Mouse (Mus musculus): ENCODE measurements around the gene 1110008P14Rik.
A peak's percentile ranks its signal among the peaks of the same experiment; 100 is the strongest.

DNA sequence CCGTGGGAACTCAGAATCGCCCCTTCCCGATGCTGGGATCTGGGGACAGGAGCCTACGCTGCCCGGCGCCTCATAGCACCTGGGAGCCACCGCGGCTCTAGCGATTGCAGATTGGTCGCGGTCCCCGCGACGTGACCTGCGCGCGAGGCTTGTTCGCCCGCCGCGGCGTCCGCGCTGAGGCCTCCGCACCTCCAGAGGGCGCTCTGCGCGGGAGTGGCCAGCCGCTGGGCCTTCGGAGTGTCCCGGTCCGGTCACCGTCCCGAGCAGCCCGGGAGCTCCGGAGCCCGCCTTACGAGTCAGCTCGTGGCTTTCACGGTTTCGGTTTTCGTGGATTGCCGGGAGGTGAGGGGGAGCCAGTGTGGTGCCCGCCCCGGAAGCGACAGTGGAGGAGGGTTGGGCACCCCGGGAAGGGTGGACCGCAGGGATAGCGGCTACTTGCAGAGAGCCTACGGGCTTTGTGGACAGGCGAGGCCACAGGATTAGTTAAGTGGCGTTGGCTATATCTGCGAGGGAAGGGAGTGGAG, 18.9 kb downstream of the 1110008P14Rik start:
- TF ChIP-seq CTCF (IDR thresholded peaks at IDR 0.05; ENCODE audit: borderline replicate concordance, insufficient read depth, low read depth, low read length) (peak; percentile 83), POLR2A (IDR thresholded peaks at IDR 0.05; ENCODE audit: borderline replicate concordance, insufficient read depth, low read length) (peak; percentile 65)

Measured in cerebellum, adult 2 months (tissue).